ENCODE assay signal across 16 mouse cellular contexts in the genomic region with DNA sequence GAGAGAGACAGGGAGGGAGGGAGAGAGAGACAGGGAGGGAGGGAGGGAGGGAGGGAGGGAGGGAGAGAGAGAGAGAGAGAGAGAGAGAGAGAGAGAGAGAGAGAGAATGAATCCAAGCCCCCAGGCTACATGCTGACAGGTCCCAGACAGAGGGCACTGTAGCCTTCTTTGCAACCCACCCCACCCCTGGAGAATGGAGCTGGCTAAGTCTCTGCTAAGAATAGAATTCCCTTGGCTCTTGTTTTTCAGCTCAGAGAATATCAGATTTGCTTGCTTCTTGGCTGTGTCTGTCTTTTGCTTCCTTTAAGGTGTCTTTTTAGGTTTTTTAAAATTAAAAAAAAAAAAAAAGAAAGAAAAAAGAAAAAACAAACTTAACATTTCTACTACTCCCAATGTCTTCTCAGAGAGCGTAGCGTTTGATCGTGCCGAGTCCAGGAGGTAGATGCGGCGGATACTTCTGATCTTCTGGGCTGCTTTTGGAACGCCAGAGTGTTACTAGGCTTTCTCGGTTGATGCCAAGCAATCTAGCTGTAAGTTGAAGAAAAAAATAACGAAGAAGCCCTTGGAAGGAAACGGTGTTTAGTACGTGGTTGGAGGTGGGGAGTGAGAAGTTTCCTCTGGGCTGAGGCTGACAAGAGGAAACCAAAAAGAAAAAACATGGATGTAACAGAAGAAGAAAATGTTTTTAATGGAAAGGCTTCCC.
DNase-seq lines count a peak whose midpoint lies in the region; ATAC-seq and TF ChIP-seq lines count a peak whose summit lies in the region.
"Had no signal": no experiment of that assay in that cellular context is flagged by ENCODE, and none has a peak within 500 bp of the region (broad histone marks: within the 10 kb centered on the region; RNA-seq: fewer than 3 reads in every experiment).

No protein-coding gene starts in this region.

- TF ChIP-seq CTCF in brain, embryonic 14.5 days (IDR thresholded peaks at IDR 0.05; ENCODE audit: borderline replicate concordance, extremely low read depth, insufficient read depth, insufficient read length): no peak

- ATAC-seq in frontal cortex, adult (ENCODE audit: low TSS enrichment): peak; percentile 85
- no peak for ATAC-seq in heart, embryonic 16.5 days (replicated peaks; ENCODE audit: extremely low read depth, insufficient read depth, low FRiP score)
- ATAC-seq: liver, postnatal 0 days; midbrain, embryonic 15.5 days had no signal

- H3K36me3 ChIP-seq in heart, embryonic 16.5 days (ENCODE audit: control insufficient read depth, insufficient read depth): no peaks in the 10 kb centered on the region
- H3K36me3 ChIP-seq: embryonic facial prominence, embryonic 13.5 days; midbrain, embryonic 15.5 days had no signal

- H3K4me2 ChIP-seq in heart, embryonic 16.5 days (ENCODE audit: low read depth, low read length): no peak overlapping the region
- H3K4me2 ChIP-seq: embryonic facial prominence, embryonic 13.5 days; midbrain, embryonic 15.5 days had no signal

- H3K9ac ChIP-seq in heart, embryonic 16.5 days (ENCODE audit: low read length): no peak overlapping the region
- H3K9ac ChIP-seq: embryonic facial prominence, embryonic 13.5 days; liver, postnatal 0 days; midbrain, embryonic 15.5 days had no signal

- WGBS in heart, embryonic 16.5 days: 77% methylated on average over 11 of the region's 11 CpGs

- H3K9me3 ChIP-seq in heart, embryonic 16.5 days (replicated peaks; ENCODE audit: control insufficient read depth, low read length): peaks cover 3% of the 10 kb centered on the region; the same call in 1 of the 2 replicates
- H3K9me3 ChIP-seq: embryonic facial prominence, embryonic 13.5 days; midbrain, embryonic 15.5 days had no signal

- TF ChIP-seq POLR2A in brain, embryonic 14.5 days (IDR thresholded peaks at IDR 0.05; ENCODE audit: borderline replicate concordance, extremely low read depth, insufficient read depth, insufficient read length, poor library complexity, severe bottlenecking): no peak

- DNase-seq in frontal cortex, postnatal 10 days (ENCODE audit: low spot score in 2 of 2): no peak
- DNase-seq in heart, adult 9 months (ENCODE audit: low spot score in 2 of 2): no peak
- DNase-seq in NIH3T3 (ENCODE audit: low read depth): peak; percentile 13
- peak; percentile 34 for DNase-seq in brain, embryonic 14.5 days (ENCODE audit: low read depth)
- no peak for DNase-seq in adrenal gland, postnatal 4 days (ENCODE audit: low spot score in 2 of 2)
- DNase-seq: kidney, adult 2 months; kidney, postnatal 10 days; liver, postnatal 0 days; thymus, postnatal 36 days had no signal

- no peak overlapping the region for H3K4me3 ChIP-seq in heart, embryonic 16.5 days (ENCODE audit: low read length)
- H3K4me3 ChIP-seq: embryonic facial prominence, embryonic 13.5 days; layer of hippocampus, adult 2 months; megakaryocyte, embryonic 14.5 days; midbrain, embryonic 15.5 days; myocyte had no signal

- H3K27me3 ChIP-seq in heart, embryonic 16.5 days (ENCODE audit: control insufficient read depth, insufficient read depth, low read length): no peaks in the 10 kb centered on the region
- H3K27me3 ChIP-seq: embryonic facial prominence, embryonic 13.5 days; midbrain, embryonic 15.5 days had no signal

- 0 out of 2 replicates have a peak, but pooled peaks cover 5% of the 10 kb centered on the region for H3K4me1 ChIP-seq in heart, embryonic 16.5 days (ENCODE audit: control insufficient read depth, insufficient read depth, low read length)
- H3K4me1 ChIP-seq: embryonic facial prominence, embryonic 13.5 days; midbrain, embryonic 15.5 days had no signal

- peak overlapping the region; percentile 68 for H3K27ac ChIP-seq in heart, embryonic 16.5 days (ENCODE audit: low read length)
- H3K27ac ChIP-seq: embryonic facial prominence, embryonic 13.5 days; layer of hippocampus, adult 2 months; midbrain, embryonic 15.5 days had no signal

Comparison
In these comparisons a context has a peak if more than half of its experiments do, and no peak if none do; other contexts are left out.
1. DNase-seq: peak in NIH3T3 (single experiment) and brain, embryonic 14.5 days (single experiment); none in frontal cortex, postnatal 10 days (0 of 2), heart, adult 9 months (0 of 2) and adrenal gland, postnatal 4 days (0 of 2).